Mouse (Mus musculus): Measurements from ENCODE around the gene Tcf7l2. TPM values are rescaled to one million over a fixed set of nuclear protein-coding genes. Genes with fewer than 3 reads are reported as not detected.

The Tcf7l2 gene
- polyA plus RNA-seq, 1 experiment, result 10.5 TPM

DNA sequence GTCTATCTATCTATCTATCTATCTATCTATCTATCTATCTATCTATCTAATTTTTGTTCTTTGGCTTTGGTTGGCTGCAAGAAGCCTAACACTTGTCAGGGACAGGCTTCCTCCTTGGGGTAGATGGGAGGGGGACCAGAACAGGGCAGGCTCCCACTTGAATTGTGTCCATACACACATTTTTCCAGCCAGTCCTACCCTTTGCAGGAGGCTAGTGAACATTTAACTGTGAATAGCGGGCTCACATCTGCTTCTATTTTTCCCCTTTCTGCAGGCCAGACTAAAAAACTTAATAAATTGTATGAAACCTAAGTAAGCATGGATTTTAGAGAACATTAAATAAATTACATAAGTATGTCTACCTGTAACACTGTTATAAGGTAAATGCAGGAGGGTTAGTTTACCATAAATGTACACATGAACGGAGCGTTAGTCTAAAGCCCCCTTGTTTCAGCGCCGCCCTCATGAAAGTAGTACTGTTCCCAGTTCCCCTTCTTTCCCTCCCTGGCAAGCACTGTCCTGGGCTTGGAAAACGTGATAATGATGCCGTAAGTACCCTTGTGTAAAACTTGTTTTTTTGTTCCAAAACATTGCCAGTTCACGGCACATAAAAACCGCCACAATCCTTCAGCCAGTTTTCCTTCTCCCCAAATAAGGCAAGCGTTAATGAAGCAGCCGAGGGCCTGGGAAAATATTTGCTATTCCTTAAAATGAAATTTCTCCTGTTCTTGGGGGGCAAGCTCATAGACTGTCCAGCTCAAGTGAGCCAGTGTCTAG lies 101.7 kb downstream of the Tcf7l2 start:
- Histone ChIP-seq H3K4me3 (replicated peaks; ENCODE audit: control insufficient read depth, low read depth, low read length) (no peak overlapping the region), H3K4me1 (ENCODE audit: control insufficient read depth, insufficient read depth, low read length) (peaks cover 3% of the 10 kb centered on the region; the same call in 1 of the 2 replicates), H3K27ac (ENCODE audit: control insufficient read depth, insufficient read depth, low read depth, low read length, poor library complexity) (no peak overlapping the region)
- 87% methylated on average over 11 of the region's 11 CpGs for WGBS
- TF ChIP-seq POLR2A (IDR thresholded peaks at IDR 0.05; ENCODE audit: borderline replicate concordance, control insufficient read depth, low read depth, low read length) (no peak), CTCF (IDR thresholded peaks at IDR 0.05; ENCODE audit: control insufficient read depth, insufficient read depth, low read length) (no peak)

DNA sequence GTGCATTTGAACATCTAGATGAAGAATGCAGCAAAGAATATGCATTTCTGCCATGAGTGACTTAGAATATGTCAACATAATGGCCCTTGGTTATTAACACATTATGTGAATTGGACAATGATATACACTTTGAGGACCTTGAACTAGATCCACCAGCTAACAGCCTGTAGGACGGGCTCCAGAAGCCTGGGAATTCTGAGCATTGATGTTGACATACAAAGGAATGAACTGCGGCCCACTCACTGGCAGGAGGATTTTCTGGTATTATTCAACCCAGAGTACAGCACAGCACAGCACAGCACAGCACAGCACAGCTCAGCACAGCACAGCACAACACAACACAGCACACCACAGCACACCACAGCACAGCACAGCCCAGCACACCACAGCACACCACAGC lies 104.1 kb downstream of the Tcf7l2 start:
- no peak for TF ChIP-seq CTCF (IDR thresholded peaks at IDR 0.05; ENCODE audit: control insufficient read depth, insufficient read depth, low read length)
- TF ChIP-seq POLR2A (IDR thresholded peaks at IDR 0.05; ENCODE audit: borderline replicate concordance, control insufficient read depth, low read depth, low read length), result no peak
- 86% methylated on average over 2 of the region's 2 CpGs for WGBS
- no peaks in the 10 kb centered on the region for H3K4me1 ChIP-seq (ENCODE audit: control insufficient read depth, insufficient read depth, low read length)
- H3K27ac ChIP-seq (ENCODE audit: control insufficient read depth, insufficient read depth, low read depth, low read length, poor library complexity), result no peak overlapping the region
- no peak overlapping the region for H3K4me3 ChIP-seq (replicated peaks; ENCODE audit: control insufficient read depth, low read depth, low read length)

DNA sequence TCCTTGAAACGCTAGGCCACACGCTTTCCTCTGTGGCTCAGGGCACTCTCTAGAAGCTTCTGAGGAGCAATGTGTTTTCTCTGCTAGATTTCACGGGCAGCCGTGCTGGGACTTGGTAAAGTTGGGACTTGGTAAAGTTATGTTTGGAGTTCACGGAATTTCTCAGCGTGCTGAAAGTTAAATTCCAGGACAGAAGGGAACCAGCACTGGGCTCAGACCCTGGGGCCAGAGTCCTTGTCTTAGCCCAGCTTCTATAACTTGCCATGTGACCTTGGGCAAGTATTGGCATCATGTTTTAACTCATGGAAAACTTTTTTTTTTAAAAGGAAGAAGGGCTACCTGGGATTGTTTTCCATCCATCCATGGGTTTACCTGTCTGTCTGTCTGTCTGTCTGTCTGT lies 104.6 kb downstream of the Tcf7l2 start:
- 88% methylated on average over 6 of the region's 6 CpGs for WGBS
- Histone ChIP-seq H3K4me1 (ENCODE audit: control insufficient read depth, insufficient read depth, low read length) (no peaks in the 10 kb centered on the region), H3K4me3 (replicated peaks; ENCODE audit: control insufficient read depth, low read depth, low read length) (no peak overlapping the region), H3K27ac (ENCODE audit: control insufficient read depth, insufficient read depth, low read depth, low read length, poor library complexity) (no peak overlapping the region)
- TF ChIP-seq CTCF (IDR thresholded peaks at IDR 0.05; ENCODE audit: control insufficient read depth, insufficient read depth, low read length) (no peak), POLR2A (IDR thresholded peaks at IDR 0.05; ENCODE audit: borderline replicate concordance, control insufficient read depth, low read depth, low read length) (no peak)

DNA sequence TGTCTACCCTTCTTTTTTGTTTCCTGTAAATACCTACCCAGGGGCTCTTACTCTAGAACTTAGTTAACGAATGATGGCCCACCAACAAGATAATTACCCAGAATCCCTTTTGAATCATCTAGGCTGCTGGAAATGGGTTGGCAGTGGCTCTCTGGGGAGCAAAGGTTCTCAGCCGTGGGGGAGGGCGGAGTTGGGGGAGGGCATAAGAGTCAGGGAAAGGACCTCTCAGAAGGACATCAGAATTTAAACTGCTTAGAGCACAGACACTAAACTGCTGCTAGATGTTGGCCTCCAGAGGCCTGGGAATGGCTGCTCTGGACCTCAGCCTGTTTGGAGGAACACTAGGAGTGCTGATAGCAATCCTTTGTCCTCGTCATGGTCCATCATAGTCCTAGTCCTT lies 105.4 kb downstream of the Tcf7l2 start:
- WGBS, result 62% methylated on average over 4 of the region's 4 CpGs
- TF ChIP-seq POLR2A (IDR thresholded peaks at IDR 0.05; ENCODE audit: borderline replicate concordance, control insufficient read depth, low read depth, low read length) (no peak), CTCF (IDR thresholded peaks at IDR 0.05; ENCODE audit: control insufficient read depth, insufficient read depth, low read length) (no peak)
- Histone ChIP-seq H3K4me3 (replicated peaks; ENCODE audit: control insufficient read depth, low read depth, low read length) (no peak overlapping the region), H3K27ac (ENCODE audit: control insufficient read depth, insufficient read depth, low read depth, low read length, poor library complexity) (no peak overlapping the region), H3K4me1 (ENCODE audit: control insufficient read depth, insufficient read depth, low read length) (no peaks in the 10 kb centered on the region)

DNA sequence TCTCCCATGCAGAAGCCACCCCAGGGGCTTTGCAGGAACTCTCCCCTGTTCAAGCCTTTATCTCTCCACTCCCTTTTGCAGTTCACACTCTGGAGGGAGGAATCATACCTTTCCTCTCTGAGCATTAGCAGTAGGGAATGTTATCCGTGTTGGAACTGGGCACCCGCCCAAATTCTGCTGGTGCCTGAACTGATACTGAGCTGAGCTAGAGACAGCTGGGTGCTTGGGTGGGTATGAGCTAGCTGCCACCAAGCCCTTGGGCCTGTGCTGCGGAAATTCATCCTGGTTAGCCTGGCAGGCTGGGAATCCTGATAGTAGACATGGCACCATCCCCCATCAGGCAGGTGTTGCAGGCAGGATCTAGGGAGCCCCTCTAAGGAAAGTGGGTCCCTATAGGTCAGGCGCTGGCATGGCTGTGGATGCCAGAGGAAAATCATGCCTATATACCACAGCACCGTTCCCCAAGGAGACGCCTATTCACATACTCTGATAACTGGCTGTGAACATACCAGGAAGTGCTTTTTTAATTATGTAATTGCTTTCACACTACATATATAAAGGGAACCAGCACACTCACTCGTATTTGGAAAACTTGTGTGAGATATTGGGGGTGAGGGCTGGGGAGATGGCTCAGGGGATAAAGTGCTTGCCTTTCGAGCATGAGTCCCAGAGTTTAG lies 108.9 kb downstream of the Tcf7l2 start:
- Histone ChIP-seq H3K4me1 (ENCODE audit: control insufficient read depth, insufficient read depth, low read length) (no peaks in the 10 kb centered on the region), H3K27ac (ENCODE audit: control insufficient read depth, insufficient read depth, low read depth, low read length, poor library complexity) (no peak overlapping the region), H3K4me3 (replicated peaks; ENCODE audit: control insufficient read depth, low read depth, low read length) (no peak overlapping the region)
- 71% methylated on average over 8 of the region's 8 CpGs for WGBS
- no peak for TF ChIP-seq CTCF (IDR thresholded peaks at IDR 0.05; ENCODE audit: control insufficient read depth, insufficient read depth, low read length)
- TF ChIP-seq POLR2A (IDR thresholded peaks at IDR 0.05; ENCODE audit: borderline replicate concordance, control insufficient read depth, low read depth, low read length), result no peak

DNA sequence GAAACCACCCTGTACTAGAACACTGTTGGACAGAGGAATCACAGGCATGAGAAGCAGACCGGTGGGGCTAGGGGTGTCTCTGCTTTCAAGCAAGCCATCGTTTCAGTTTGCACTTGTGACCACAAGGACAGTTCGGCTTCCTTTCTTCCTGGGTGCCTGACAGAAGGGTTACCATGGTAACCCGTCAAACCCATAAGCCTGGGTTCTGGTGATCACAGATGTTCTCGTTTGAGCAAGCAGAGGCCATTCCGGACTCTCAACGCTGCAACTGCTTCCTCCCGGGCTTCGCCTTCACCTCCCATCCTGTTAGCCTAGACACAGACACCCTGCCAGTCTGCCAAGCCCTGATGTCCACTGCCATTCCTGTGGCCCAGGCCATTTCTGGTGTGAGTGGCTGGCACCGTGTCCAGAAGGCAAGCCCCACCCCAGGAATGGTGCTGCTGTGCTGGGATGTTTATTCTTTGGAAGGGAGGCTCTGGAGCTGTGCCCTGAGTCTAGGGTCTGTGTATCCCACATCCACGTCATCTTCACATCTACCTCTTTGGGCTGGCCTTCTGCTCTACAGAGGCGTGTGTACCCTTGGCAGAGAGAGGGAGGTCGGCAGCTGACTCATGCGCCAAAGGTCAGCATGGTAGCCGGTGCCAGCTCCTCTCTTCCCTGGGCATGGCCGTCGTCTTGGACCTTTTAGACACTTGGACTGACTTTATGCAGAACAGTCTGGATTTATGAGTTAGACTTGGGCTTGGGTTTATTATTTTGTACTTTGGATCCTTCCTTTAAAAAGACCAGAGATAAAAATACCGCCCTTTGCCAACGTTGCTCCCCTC lies 110.1 kb downstream of the Tcf7l2 start:
- TF ChIP-seq POLR2A (IDR thresholded peaks at IDR 0.05; ENCODE audit: borderline replicate concordance, control insufficient read depth, low read depth, low read length) (no peak), CTCF (IDR thresholded peaks at IDR 0.05; ENCODE audit: control insufficient read depth, insufficient read depth, low read length) (no peak)
- 59% methylated on average over 19 of the region's 19 CpGs for WGBS
- H3K4me3 ChIP-seq (replicated peaks; ENCODE audit: control insufficient read depth, low read depth, low read length), result no peak overlapping the region
- H3K27ac ChIP-seq (ENCODE audit: control insufficient read depth, insufficient read depth, low read depth, low read length, poor library complexity), result no peak overlapping the region
- no peaks in the 10 kb centered on the region for H3K4me1 ChIP-seq (ENCODE audit: control insufficient read depth, insufficient read depth, low read length)

DNA sequence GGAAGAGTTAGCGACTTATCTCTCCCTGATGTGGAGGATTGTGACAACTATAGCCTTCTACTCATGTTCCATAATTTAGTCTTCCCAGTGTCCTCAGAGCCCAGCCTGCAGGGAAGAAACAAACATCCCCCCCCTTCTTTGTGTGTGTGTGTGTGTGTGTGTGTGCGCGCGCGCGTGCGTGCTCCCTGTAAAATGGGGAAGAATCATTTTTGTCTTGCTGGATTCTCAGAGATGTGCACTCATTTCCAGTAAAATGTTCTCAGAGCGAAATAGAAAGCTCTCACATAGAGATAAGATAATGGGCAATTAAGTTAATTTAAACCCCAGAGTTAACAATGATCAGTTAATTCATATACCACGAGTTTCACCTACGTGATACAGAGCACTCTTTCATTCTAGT lies 112.8 kb downstream of the Tcf7l2 start:
- no peaks in the 10 kb centered on the region for H3K4me1 ChIP-seq (ENCODE audit: control insufficient read depth, insufficient read depth, low read length)
- H3K4me3 ChIP-seq (replicated peaks; ENCODE audit: control insufficient read depth, low read depth, low read length), result no peak overlapping the region
- 88% methylated on average over 10 of the region's 10 CpGs for WGBS
- TF ChIP-seq CTCF (IDR thresholded peaks at IDR 0.05; ENCODE audit: control insufficient read depth, insufficient read depth, low read length), result no peak
- TF ChIP-seq POLR2A (IDR thresholded peaks at IDR 0.05; ENCODE audit: borderline replicate concordance, control insufficient read depth, low read depth, low read length), result no peak
- no peak overlapping the region for H3K27ac ChIP-seq (ENCODE audit: control insufficient read depth, insufficient read depth, low read depth, low read length, poor library complexity)

DNA sequence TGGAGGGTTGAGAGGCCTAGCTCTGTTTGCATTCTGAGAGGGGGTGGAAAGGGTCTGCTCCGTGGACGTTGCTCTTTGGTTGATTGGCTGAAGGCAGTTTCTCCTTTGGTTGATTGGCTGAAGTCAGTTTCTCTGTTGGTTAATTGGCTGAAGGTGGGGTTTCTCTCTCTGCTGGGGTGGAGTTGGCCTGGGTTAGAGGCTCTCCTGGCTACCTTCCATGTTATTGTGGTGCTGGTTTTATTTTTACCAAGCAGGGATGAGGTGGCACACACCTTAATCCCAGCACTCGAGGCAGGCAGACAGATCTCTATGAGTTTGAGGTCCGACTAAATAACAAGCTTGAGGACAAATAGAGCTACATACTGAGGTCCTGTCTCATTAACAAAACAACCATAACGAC lies 114.0 kb downstream of the Tcf7l2 start:
- no peaks in the 10 kb centered on the region; the same call in 1 of the 2 replicates for H3K4me1 ChIP-seq (ENCODE audit: control insufficient read depth, insufficient read depth, low read length)
- WGBS, result 78% methylated on average over 5 of the region's 5 CpGs
- TF ChIP-seq POLR2A (IDR thresholded peaks at IDR 0.05; ENCODE audit: borderline replicate concordance, control insufficient read depth, low read depth, low read length) (no peak), CTCF (IDR thresholded peaks at IDR 0.05; ENCODE audit: control insufficient read depth, insufficient read depth, low read length) (no peak)

More for the DNA sequence above, 114.0 kb downstream of the Tcf7l2 start:
- Histone ChIP-seq H3K27ac (ENCODE audit: control insufficient read depth, insufficient read depth, low read depth, low read length, poor library complexity) (no peak overlapping the region), H3K4me3 (replicated peaks; ENCODE audit: control insufficient read depth, low read depth, low read length) (no peak overlapping the region)

Data from bone marrow, adult 2 months (tissue).